Mouse (Mus musculus): ENCODE results near the gene Tmem120a.

The Tmem120a gene

DNA sequence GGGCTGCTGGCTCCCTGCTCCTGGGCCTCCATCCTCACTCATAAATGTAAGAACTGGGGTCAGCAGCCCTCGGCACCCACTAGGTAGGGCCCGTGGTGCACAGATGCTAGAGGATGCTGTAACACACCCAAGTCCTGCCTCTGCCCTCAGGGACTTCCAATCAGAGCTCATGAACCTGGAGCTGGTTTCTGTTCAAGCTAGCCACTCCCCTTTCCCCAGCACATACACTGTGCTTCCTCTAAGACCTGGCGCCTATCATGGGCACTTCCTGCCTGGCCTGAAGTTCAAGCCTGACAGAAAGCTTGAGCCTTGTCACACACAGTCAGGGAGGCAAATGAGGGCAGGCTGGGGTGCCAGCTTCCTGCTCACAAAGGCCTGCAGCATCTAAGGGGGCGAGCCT is 11.2 kb downstream of the Tmem120a start:
- DNase-seq (ENCODE audit: extremely low spot score, low read depth, low spot score), result no peak

GRCm38 (mm10) chr5:135731322-135731721 is 12.9 kb downstream of the Tmem120a start:
- no peak for DNase-seq (ENCODE audit: extremely low spot score, low read depth, low spot score)

- DNase-seq (ENCODE audit: extremely low spot score, low read depth, low spot score), result no peak
Observed at GRCm38 (mm10) chr5:135730916-135731315, 13.3 kb downstream of the Tmem120a start.

DNA sequence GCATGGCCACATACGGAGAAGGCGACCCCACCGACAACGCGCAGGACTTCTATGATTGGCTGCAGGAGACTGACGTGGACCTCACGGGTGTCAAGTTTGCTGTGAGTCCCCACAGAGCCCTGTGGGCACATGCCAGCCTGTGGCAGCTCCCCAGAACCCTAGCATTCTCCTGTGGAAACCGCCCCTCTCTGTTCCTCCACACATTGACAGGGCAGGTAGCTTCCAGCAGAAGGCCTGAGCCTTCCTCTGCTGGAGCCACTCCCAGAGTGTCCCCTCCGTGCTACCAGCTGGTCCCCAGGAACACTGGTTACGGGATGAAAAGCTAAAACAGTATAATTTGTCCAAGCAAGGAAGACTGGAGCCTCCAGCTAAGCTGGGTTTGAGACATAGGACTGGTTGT is 14.0 kb downstream of the Tmem120a start:
- DNase-seq (ENCODE audit: extremely low spot score, low read depth, low spot score), result no peak

- no peak for DNase-seq (ENCODE audit: extremely low spot score, low read depth, low spot score)
Observed at GRCm38 (mm10) chr5:135729351-135729750, 14.9 kb downstream of the Tmem120a start.

DNA sequence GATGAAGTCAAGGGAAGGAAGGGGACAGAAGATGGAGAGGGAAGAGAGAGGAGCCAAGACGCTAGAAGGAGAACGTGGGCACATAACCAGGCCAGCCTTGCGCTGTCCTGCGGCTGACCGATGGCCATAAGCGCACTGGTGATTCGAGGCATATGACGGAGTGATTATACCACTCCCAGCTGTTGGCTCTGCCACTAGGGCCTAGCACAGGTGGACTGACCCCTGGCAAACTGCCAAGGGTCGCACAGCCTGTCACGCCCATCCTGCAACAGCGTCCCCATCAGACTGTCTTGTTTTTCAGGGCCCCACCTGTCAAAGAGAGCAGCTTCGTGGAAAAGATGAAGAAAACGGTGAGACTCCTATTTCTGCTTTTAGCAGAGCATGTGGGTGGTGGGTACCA is 15.9 kb downstream of the Tmem120a start:
- DNase-seq (ENCODE audit: extremely low spot score, low read depth, low spot score), result no peak

DNA sequence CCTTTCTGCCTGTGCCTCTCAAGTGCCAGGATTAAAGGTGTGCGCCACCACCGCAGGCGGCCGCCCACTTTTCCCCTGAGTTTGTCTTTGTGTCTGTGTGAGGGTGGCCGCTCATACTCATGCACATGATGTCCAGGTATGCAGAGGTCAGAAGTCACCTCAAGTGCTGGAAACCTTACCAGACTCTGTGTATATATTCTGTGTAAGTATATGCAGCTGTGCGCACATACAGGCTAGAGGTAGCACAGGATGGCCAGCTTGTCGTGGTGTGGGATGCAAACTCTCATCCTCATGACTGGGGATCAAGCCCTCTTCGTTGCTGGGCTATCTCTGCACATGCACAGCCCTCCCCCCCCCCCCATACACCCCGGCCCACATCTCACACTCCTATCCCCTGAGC is 16.4 kb downstream of the Tmem120a start:
- DNase-seq (ENCODE audit: extremely low spot score, low read depth, low spot score), result no peak

DNA sequence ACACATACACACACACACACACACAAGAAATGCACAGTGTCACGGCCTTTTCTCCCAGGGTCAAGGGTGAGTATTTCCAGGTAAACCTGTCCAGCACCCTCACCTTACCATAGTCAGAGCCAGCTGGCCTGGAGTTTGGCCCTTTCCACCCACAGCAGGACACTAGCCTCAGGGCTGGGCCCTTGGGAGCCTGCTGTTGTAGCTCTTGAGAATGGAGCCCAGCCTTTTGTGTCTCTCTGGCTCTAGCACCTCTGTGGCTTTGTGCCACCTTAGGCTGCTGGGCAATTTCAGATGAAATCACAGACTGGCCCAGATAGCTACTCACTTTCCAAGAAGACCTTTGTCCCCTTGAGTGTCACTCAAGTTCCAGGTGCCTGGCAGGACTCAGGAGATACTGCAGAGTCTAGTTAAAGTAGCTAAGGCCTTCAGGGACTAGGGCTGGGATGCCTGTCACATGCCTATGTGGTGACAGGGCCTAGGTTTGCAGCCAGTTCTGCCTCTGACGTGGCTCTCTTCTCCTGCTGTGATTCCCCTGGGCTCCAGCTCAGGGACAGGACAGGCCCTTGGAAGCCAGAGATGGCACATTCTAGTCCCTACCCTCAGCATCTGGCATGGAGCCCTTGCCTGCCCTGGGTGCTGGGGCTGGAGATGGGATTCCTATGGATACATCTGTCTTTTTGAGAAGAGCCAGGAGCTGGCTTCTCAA is 17.5 kb downstream of the Tmem120a start:
- no peak for DNase-seq (ENCODE audit: extremely low spot score, low read depth, low spot score)

GRCm38 (mm10) chr5:135725991-135726390 is 18.3 kb downstream of the Tmem120a start:
- no peak for DNase-seq (ENCODE audit: extremely low spot score, low read depth, low spot score)

- peak; percentile 68 for DNase-seq (ENCODE audit: extremely low spot score, low read depth, low spot score)
Observed at GRCm38 (mm10) chr5:135725391-135725841, 18.8 kb downstream of the Tmem120a start.

- DNase-seq (ENCODE audit: extremely low spot score, low read depth, low spot score), result peak; percentile 56
Observed at GRCm38 (mm10) chr5:135724536-135725322, 19.5 kb downstream of the Tmem120a start.

GRCm38 (mm10) chr5:135723165-135723751 is 21.0 kb downstream of the Tmem120a start:
- DNase-seq (ENCODE audit: extremely low spot score, low read depth, low spot score), result no peak

GRCm38 (mm10) chr5:135722121-135722520 is 22.1 kb downstream of the Tmem120a start:
- DNase-seq (ENCODE audit: extremely low spot score, low read depth, low spot score), result no peak

DNA sequence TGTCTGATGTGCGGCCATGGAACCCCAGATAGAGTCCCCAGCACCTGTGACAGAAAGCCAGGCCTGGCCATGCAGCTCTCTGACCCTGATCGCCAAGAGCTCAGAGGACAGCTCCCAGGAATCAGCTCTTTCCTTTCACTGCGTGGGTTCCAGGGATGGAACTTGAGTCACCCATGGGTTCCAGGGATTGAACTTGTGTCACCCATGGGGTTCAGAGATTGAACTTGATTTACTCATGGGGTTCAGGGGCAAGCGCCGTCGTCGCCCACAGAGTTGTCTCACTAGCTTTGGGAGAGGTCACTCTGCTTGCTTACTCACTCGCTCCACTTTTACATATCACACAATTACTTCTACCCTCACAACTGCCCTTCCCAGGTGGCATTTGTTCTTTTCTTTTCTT is 23.2 kb downstream of the Tmem120a start:
- no peak for DNase-seq (ENCODE audit: extremely low spot score, low read depth, low spot score)

GRCm38 (mm10) chr5:135720121-135720520 is 24.1 kb downstream of the Tmem120a start:
- no peak for DNase-seq (ENCODE audit: extremely low spot score, low read depth, low spot score)

DNA sequence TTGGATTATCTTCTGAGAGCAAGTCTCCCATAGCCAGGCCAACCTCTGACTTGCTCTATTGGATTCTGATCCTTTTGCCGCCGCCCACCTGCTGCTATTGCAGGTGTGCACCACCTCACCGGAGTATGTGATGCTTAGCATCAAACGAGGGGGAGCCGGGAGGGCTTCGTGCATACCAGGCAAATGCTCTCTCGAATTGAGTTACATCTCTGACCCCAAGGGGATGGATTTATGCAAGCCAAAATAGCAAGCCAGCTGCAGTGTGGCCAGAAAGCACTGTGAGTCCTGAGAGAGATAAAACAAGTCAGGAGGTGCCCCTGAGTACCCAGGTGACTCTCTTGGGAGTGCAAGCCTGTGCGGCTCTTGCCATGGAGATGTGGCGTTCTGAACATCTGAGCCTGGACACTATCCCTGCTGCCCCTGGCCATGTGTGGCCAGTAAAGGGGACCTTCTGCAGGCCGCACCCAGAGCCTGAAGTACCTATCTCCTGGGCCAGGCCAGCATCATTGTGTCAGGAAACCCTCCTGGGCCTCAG is 24.6 kb downstream of the Tmem120a start:
- DNase-seq (ENCODE audit: extremely low spot score, low read depth, low spot score), result no peak

GRCm38 (mm10) chr5:135715624-135716023 is 28.6 kb downstream of the Tmem120a start:
- DNase-seq (ENCODE audit: extremely low spot score, low read depth, low spot score), result no peak

- DNase-seq (ENCODE audit: extremely low spot score, low read depth, low spot score), result no peak
Observed at GRCm38 (mm10) chr5:135713441-135714218, 30.6 kb downstream of the Tmem120a start.

- DNase-seq (ENCODE audit: extremely low spot score, low read depth, low spot score), result no peak
Observed at GRCm38 (mm10) chr5:135712803-135713202, 31.4 kb downstream of the Tmem120a start.

DNA sequence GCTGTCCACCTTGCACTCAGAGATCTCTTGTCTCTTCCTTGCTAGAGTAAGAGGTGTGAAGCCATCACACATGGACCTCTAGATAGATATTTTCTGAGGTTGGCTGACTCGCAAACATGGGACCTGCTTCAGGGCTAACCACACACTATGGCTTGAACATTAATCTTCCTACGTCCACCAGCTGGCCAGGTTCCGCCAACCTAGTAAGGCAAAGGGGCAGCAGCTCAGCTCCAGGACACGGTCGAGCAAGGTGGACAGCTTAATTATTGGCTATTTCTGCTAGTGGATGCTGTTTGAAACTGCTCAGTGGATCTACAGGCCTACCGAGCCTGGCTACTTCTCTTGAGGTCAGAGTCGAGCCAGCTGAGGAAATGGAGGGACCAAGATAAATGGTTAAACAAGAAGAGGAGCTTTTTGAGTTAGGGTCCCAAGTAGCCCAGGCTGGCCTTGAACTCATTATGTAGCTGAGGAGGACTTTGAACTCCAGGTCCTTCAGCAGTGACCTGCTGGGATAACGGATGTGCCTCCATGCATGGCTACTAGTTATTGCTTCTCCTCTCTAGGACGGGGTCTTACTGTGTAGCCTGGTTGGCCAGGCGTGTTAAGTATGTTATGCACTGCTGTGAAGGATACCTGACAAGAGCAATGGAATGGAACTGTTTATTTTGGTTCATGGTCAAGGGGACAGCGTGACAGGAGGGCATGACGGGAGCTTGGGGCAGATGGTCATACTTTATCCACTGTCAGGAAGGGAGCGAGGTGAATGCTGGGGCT is 32.5 kb downstream of the Tmem120a start:
- DNase-seq (ENCODE audit: extremely low spot score, low read depth, low spot score), result no peak

All from hindlimb bud, embryonic 11.5 days (tissue).